Mouse (Mus musculus): ENCODE results near the gene Pax5. TPM values are rescaled to one million over a fixed set of nuclear protein-coding genes. Genes with fewer than 3 reads are reported as not detected.
A peak's percentile ranks its signal among the peaks of the same experiment; 100 is the strongest.

Pax5 gene
- total and polyA plus RNA-seq, 3 experiments, result 0.68 to 1.5 (median 1.1) TPM

GRCm38 (mm10) chr4:44495836-44496235 lies 214.5 kb downstream of the Pax5 start:
- H3K4me3 ChIP-seq, result no peak overlapping the region
- intact Hi-C loops (cut with DNase I), result no loop called here
- TF ChIP-seq EP300 (IDR thresholded peaks at IDR 0.05; ENCODE audit: insufficient read depth, low read depth, low read length) (no peak), POLR2A (IDR thresholded peaks at IDR 0.05; ENCODE audit: insufficient read depth, low read depth, low read length) (no peak), CTCF (IDR thresholded peaks at IDR 0.05) (no peak)
- H3K36me3 ChIP-seq (ENCODE audit: control insufficient read depth, insufficient read depth, low read length), result no peaks in the 10 kb centered on the region
- no peaks in the 10 kb centered on the region for H3K4me1 ChIP-seq (ENCODE audit: control insufficient read depth, insufficient read depth, low read length)
- H3K9ac ChIP-seq (ENCODE audit: low read depth, low read length), result no peak overlapping the region
- no peaks in the 10 kb centered on the region for H3K79me2 ChIP-seq (replicated peaks; ENCODE audit: control insufficient read depth, insufficient read depth, low read length)
- 42% methylated on average over 2 of the region's 2 CpGs for WGBS
- DNase-seq, result no peak
- no peaks in the 10 kb centered on the region for H3K27me3 ChIP-seq (ENCODE audit: control insufficient read depth, insufficient read depth, low read length)
- no peak overlapping the region for H3K27ac ChIP-seq

GRCm38 (mm10) chr4:44493756-44494155 lies 216.5 kb downstream of the Pax5 start:
- DNase-seq, result no peak
- no peaks in the 10 kb centered on the region for H3K4me1 ChIP-seq (ENCODE audit: control insufficient read depth, insufficient read depth, low read length)
- no peak overlapping the region for H3K9ac ChIP-seq (ENCODE audit: low read depth, low read length)
- intact Hi-C loops (cut with DNase I), result no loop called here
- TF ChIP-seq CTCF (IDR thresholded peaks at IDR 0.05) (no peak), EP300 (IDR thresholded peaks at IDR 0.05; ENCODE audit: insufficient read depth, low read depth, low read length) (no peak)
- H3K4me3 ChIP-seq, result no peak overlapping the region
- no peak overlapping the region for H3K27ac ChIP-seq
- WGBS, result 59% methylated on average over 6 of the region's 6 CpGs
- H3K36me3 ChIP-seq (ENCODE audit: control insufficient read depth, insufficient read depth, low read length), result no peaks in the 10 kb centered on the region
- no peaks in the 10 kb centered on the region for H3K79me2 ChIP-seq (replicated peaks; ENCODE audit: control insufficient read depth, insufficient read depth, low read length)
- no peaks in the 10 kb centered on the region for H3K27me3 ChIP-seq (ENCODE audit: control insufficient read depth, insufficient read depth, low read length)

- no peak for DNase-seq
- intact Hi-C loops (cut with DNase I), result no loop called here
- Histone ChIP-seq H3K27me3 (ENCODE audit: control insufficient read depth, insufficient read depth, low read length) (no peaks in the 10 kb centered on the region), H3K79me2 (replicated peaks; ENCODE audit: control insufficient read depth, insufficient read depth, low read length) (no peaks in the 10 kb centered on the region), H3K36me3 (ENCODE audit: control insufficient read depth, insufficient read depth, low read length) (no peaks in the 10 kb centered on the region), H3K27ac (no peak overlapping the region), H3K4me1 (ENCODE audit: control insufficient read depth, insufficient read depth, low read length) (no peaks in the 10 kb centered on the region), H3K9ac (ENCODE audit: low read depth, low read length) (no peak overlapping the region), H3K4me3 (no peak overlapping the region)
- TF ChIP-seq POLR2A (IDR thresholded peaks at IDR 0.05; ENCODE audit: insufficient read depth, low read depth, low read length) (no peak), EP300 (IDR thresholded peaks at IDR 0.05; ENCODE audit: insufficient read depth, low read depth, low read length) (no peak), CTCF (IDR thresholded peaks at IDR 0.05) (no peak)
- 67% methylated on average over 6 of the region's 6 CpGs for WGBS
Measured at GRCm38 (mm10) chr4:44490872-44491271, 219.4 kb downstream of the Pax5 start.

- Histone ChIP-seq H3K27ac (no peak overlapping the region), H3K36me3 (ENCODE audit: control insufficient read depth, insufficient read depth, low read length) (no peaks in the 10 kb centered on the region), H3K79me2 (replicated peaks; ENCODE audit: control insufficient read depth, insufficient read depth, low read length) (no peaks in the 10 kb centered on the region), H3K9ac (ENCODE audit: low read depth, low read length) (no peak overlapping the region), H3K4me3 (no peak overlapping the region), H3K4me1 (ENCODE audit: control insufficient read depth, insufficient read depth, low read length) (no peaks in the 10 kb centered on the region), H3K27me3 (ENCODE audit: control insufficient read depth, insufficient read depth, low read length) (no peaks in the 10 kb centered on the region)
- TF ChIP-seq EP300 (IDR thresholded peaks at IDR 0.05; ENCODE audit: insufficient read depth, low read depth, low read length) (no peak), CTCF (IDR thresholded peaks at IDR 0.05) (no peak), POLR2A (IDR thresholded peaks at IDR 0.05; ENCODE audit: insufficient read depth, low read depth, low read length) (no peak)
- intact Hi-C loops (cut with DNase I), result no loop called here
- no peak for DNase-seq
- 33% methylated on average over 8 of the region's 8 CpGs for WGBS
Measured at GRCm38 (mm10) chr4:44488702-44489101, 221.6 kb downstream of the Pax5 start.

GRCm38 (mm10) chr4:44488219-44488618 lies 222.1 kb downstream of the Pax5 start:
- TF ChIP-seq POLR2A (IDR thresholded peaks at IDR 0.05; ENCODE audit: insufficient read depth, low read depth, low read length), result no peak
- TF ChIP-seq EP300 (IDR thresholded peaks at IDR 0.05; ENCODE audit: insufficient read depth, low read depth, low read length), result no peak
- no peak for TF ChIP-seq CTCF (IDR thresholded peaks at IDR 0.05)
- Histone ChIP-seq H3K79me2 (replicated peaks; ENCODE audit: control insufficient read depth, insufficient read depth, low read length) (no peaks in the 10 kb centered on the region), H3K9ac (ENCODE audit: low read depth, low read length) (no peak overlapping the region), H3K27me3 (ENCODE audit: control insufficient read depth, insufficient read depth, low read length) (no peaks in the 10 kb centered on the region), H3K36me3 (ENCODE audit: control insufficient read depth, insufficient read depth, low read length) (no peaks in the 10 kb centered on the region), H3K27ac (no peak overlapping the region), H3K4me1 (ENCODE audit: control insufficient read depth, insufficient read depth, low read length) (no peaks in the 10 kb centered on the region), H3K4me3 (no peak overlapping the region)
- intact Hi-C loops (cut with DNase I), result no loop called here
- WGBS, result 42% methylated on average over 8 of the region's 8 CpGs
- peak in 1 of 2 experiments; percentile 8 for DNase-seq

- DNase-seq, result no peak
- WGBS, result 83% methylated on average over 9 of the region's 9 CpGs
- Histone ChIP-seq H3K4me3 (no peak overlapping the region), H3K79me2 (replicated peaks; ENCODE audit: control insufficient read depth, insufficient read depth, low read length) (no peaks in the 10 kb centered on the region), H3K27me3 (ENCODE audit: control insufficient read depth, insufficient read depth, low read length) (no peaks in the 10 kb centered on the region), H3K9ac (ENCODE audit: low read depth, low read length) (no peak overlapping the region), H3K27ac (no peak overlapping the region), H3K36me3 (ENCODE audit: control insufficient read depth, insufficient read depth, low read length) (no peaks in the 10 kb centered on the region), H3K4me1 (ENCODE audit: control insufficient read depth, insufficient read depth, low read length) (no peaks in the 10 kb centered on the region)
- TF ChIP-seq POLR2A (IDR thresholded peaks at IDR 0.05; ENCODE audit: insufficient read depth, low read depth, low read length) (no peak), CTCF (IDR thresholded peaks at IDR 0.05) (no peak), EP300 (IDR thresholded peaks at IDR 0.05; ENCODE audit: insufficient read depth, low read depth, low read length) (no peak)
- intact Hi-C loops (cut with DNase I), result no loop called here
Measured at GRCm38 (mm10) chr4:44482851-44483250, 227.4 kb downstream of the Pax5 start.

Measured in heart, adult 2 months (tissue).